Mouse (Mus musculus) right cerebral cortex, postnatal 36 days (tissue): ENCODE measurements around the gene Rufy4.
"Not testable (repeated sequence)": the region's sequence is repeated elsewhere in the genome, so short reads cannot be mapped to it uniquely, and the experiment has no call there.

ENCODE experiments used
- DNase-seq, 2 experiments: peaks; one replicate each; pipeline ENCODE4 v3.0.0; 2022; ENCODE audit warnings: low spot score in 2 of 2, mixed read lengths in 1 of 2

Gene Rufy4

GRCm38 (mm10) chr1:74149106-74149885 is 24.0 kb downstream of the Rufy4 start:
- no peak for DNase-seq

GRCm38 (mm10) chr1:74150101-74150500 is 24.8 kb downstream of the Rufy4 start:
- no peak for DNase-seq

- no peak for DNase-seq
These were observed 25.8 kb downstream of the Rufy4 start for GRCm38 (mm10) chr1:74151091-74151490.

- DNase-seq, result no peak
These were observed 28.3 kb downstream of the Rufy4 start, which contains the start of gene Cxcr2 for GRCm38 (mm10) chr1:74153461-74154184. TSS of gene Cxcr2 (plus strand) at chr1:74153989.

GRCm38 (mm10) chr1:74155435-74156012 is 30.2 kb downstream of the Rufy4 start:
- DNase-seq, result no peak

- DNase-seq, result no peak
These were observed 31.1 kb downstream of the Rufy4 start for GRCm38 (mm10) chr1:74156381-74156910.

GRCm38 (mm10) chr1:74159613-74160012 is 34.3 kb downstream of the Rufy4 start:
- DNase-seq, result not testable (repeated sequence)

GRCm38 (mm10) chr1:74160036-74160435 is 34.7 kb downstream of the Rufy4 start:
- DNase-seq, result no peak

- DNase-seq, result no peak
These were observed 41.8 kb downstream of the Rufy4 start for GRCm38 (mm10) chr1:74167136-74167535.

- DNase-seq, result no peak
These were observed 44.4 kb downstream of the Rufy4 start for GRCm38 (mm10) chr1:74169721-74170120.

- DNase-seq, result no peak
These were observed 47.4 kb downstream of the Rufy4 start for GRCm38 (mm10) chr1:74172722-74173121.

GRCm38 (mm10) chr1:74175731-74176130 is 50.4 kb downstream of the Rufy4 start:
- no peak for DNase-seq

- no peak for DNase-seq
These were observed 53.3 kb downstream of the Rufy4 start for GRCm38 (mm10) chr1:74178618-74179017.

GRCm38 (mm10) chr1:74179624-74180408 is 54.5 kb downstream of the Rufy4 start:
- no peak for DNase-seq

- no peak for DNase-seq
These were observed 56.1 kb downstream of the Rufy4 start for GRCm38 (mm10) chr1:74181462-74181861.

GRCm38 (mm10) chr1:74183006-74183405 is 57.7 kb downstream of the Rufy4 start:
- no peak for DNase-seq

GRCm38 (mm10) chr1:74190471-74190870 is 65.1 kb downstream of the Rufy4 start:
- no peak for DNase-seq

GRCm38 (mm10) chr1:74192711-74193110 is 67.4 kb downstream of the Rufy4 start:
- DNase-seq, result no peak

- DNase-seq, result no peak
These were observed 69.1 kb downstream of the Rufy4 start, which contains the start of gene Cxcr1 for GRCm38 (mm10) chr1:74194445-74194844. TSS of gene Cxcr1 (minus strand) at chr1:74194631.

GRCm38 (mm10) chr1:74195961-74196360 is 70.6 kb downstream of the Rufy4 start:
- no peak for DNase-seq

- DNase-seq, result no peak
These were observed 71.5 kb downstream of the Rufy4 start for GRCm38 (mm10) chr1:74196621-74197419.
